Mouse (Mus musculus) ES-E14 (cell line): Measurements from ENCODE around the gene Gbx2.

Source experiments
- CHD2 ChIP-seq: IDR thresholded peaks from 2 replicates; pipeline ENCODE4 v1.6.1; 2014; ENCODE audit warnings: mild to moderate bottlenecking, low read depth, low read length, inconsistent platforms
- HCFC1 ChIP-seq: IDR thresholded peaks from 2 replicates; pipeline ENCODE4 v1.6.1; 2012; ENCODE audit warnings: low read length, inconsistent platforms, borderline replicate concordance; ENCODE audit not compliant: insufficient read depth
- MAFK ChIP-seq: IDR thresholded peaks from 2 replicates; pipeline ENCODE4 v1.6.1; 2014; ENCODE audit warnings: mild to moderate bottlenecking, low read depth, low read length, inconsistent platforms; ENCODE audit not compliant: insufficient read depth
- ZC3H11A ChIP-seq: IDR thresholded peaks from 2 replicates; pipeline ENCODE4 v1.6.1; 2012; ENCODE audit warnings: low read depth, mild to moderate bottlenecking, inconsistent platforms, low read length, borderline replicate concordance
- ZNF384 ChIP-seq: IDR thresholded peaks from 2 replicates; pipeline ENCODE4 v1.6.1; 2012; ENCODE audit warnings: low read depth, low read length, inconsistent platforms

- TF ChIP-seq MAFK: no peak
- TF ChIP-seq HCFC1: no peak
- TF ChIP-seq ZNF384: no peak
- no peak for TF ChIP-seq ZC3H11A
- TF ChIP-seq CHD2: no peak
These were observed 31.1 kb downstream of the Gbx2 start for GRCm38 (mm10) chr1:89899761-89900445.
